Mouse (Mus musculus): Measurements from ENCODE around the gene Dact2.

DNA sequence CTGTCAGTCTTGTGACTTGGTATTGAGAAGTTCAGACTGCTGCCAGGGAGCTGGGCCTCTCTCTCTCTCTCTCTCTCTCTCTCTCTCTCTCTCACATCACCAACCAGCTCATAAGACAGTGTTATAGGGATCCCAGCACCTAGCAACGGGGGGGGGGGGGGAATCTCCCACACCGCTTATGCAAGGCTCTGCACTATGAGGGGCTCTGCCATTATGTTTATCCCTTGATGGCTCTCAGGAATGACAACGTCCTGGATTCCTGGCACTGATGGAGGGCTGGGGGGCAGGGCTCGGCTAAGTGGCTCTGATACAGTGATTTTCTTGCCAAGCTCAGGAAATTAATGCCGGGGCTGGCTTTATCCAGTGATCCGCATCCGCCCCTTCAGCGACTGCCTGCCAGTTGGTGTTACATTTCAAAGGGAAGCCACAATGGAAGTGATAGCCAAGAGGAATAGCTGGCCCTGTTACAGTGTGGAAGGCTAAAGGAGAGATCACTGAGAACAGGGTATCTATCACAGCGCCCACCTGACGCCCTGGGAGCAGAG, 38.7 kb downstream of the Dact2 start:
- TF ChIP-seq ZC3H11A (IDR thresholded peaks at IDR 0.05; ENCODE audit: borderline replicate concordance, low read depth, low read length) (no peak), CHD2 (IDR thresholded peaks at IDR 0.05; ENCODE audit: low read depth, low read length) (no peak)
